Mouse (Mus musculus) kidney, embryonic 16.5 days (tissue): ENCODE measurements around the gene Pdia2. TPM values are rescaled to one million over a fixed set of nuclear protein-coding genes. Genes with fewer than 3 reads are reported as not detected.
"Not testable (repeated sequence)": the region's sequence is repeated elsewhere in the genome, so short reads cannot be mapped to it uniquely, and the experiment has no call there.

Source experiments
- ATAC-seq: fragments of 200-750 bp; cut with Nextera tagmentation; 2 replicates; pipeline ENCODE4 v1.8.0; 2017; ENCODE audit warnings: moderate TSS enrichment; ENCODE audit not compliant: low FRiP score, low TSS enrichment
- H3K27ac ChIP-seq: fragments of 300-500 bp; sonication (generic); 2 replicates; pipeline ENCODE4 v1.5.1; 2014; ENCODE audit warnings: low read length
- H3K27me3 ChIP-seq: fragments of 300-500 bp; sonication (generic); 2 replicates; pipeline ENCODE4 v1.6.1; 2014; ENCODE audit warnings: low read length, control low read depth, mixed read lengths; ENCODE audit not compliant: insufficient read depth
- H3K36me3 ChIP-seq: fragments of 300-500 bp; sonication (generic); 2 replicates; pipeline ENCODE4 v1.6.1; 2014; ENCODE audit warnings: low read length, control low read depth, mixed read lengths; ENCODE audit not compliant: insufficient read depth
- H3K4me1 ChIP-seq: fragments of 300-500 bp; sonication (generic); 2 replicates; pipeline ENCODE4 v1.6.1; 2014; ENCODE audit warnings: low read length, control low read depth, mixed read lengths; ENCODE audit not compliant: insufficient read depth
- H3K4me2 ChIP-seq: fragments of 300-500 bp; sonication (generic); replicated peaks from 2 replicates; pipeline ENCODE4 v1.6.1; 2014; ENCODE audit warnings: low read depth, low read length
- H3K4me3 ChIP-seq: fragments of 300-500 bp; sonication (generic); 2 replicates; pipeline ENCODE4 v1.5.1; 2014; ENCODE audit warnings: mild to moderate bottlenecking, low read length
- H3K9ac ChIP-seq: fragments of 300-500 bp; sonication (generic); replicated peaks from 2 replicates; pipeline ENCODE4 v1.6.1; 2014; ENCODE audit warnings: low read length
- H3K9me3 ChIP-seq: fragments of 300-500 bp; sonication (generic); 2 replicates; pipeline ENCODE4 v1.6.1; 2016; ENCODE audit warnings: low read length, control low read depth
- WGBS: fragments of 180-500 bp; shearing (Covaris S2); extraction: QIAGEN DNeasy Blood & Tissue Kit; methylation state at CpG from one replicate; pipeline ENCODE4 v1.1.7; 2014; 5-methylcytosine and 5-hydroxymethylcytosine counted together
- polyA plus RNA-seq: library from polyadenylated mRNA; unstranded; fragments of >200 nt; fragmentation: Nextera tagmentation; extraction: Ambion mirVana; gene quantifications from 2 replicates; pipeline ENCODE4 v1.2.1, GENCODE M21; 2015

Pdia2 gene
- polyA plus RNA-seq, 1 experiment from 2014 or later: 0.52 TPM

GRCm38 (mm10) chr17:26178611-26179010 lies 20.3 kb downstream of the Pdia2 start:
- Histone ChIP-seq H3K4me2 (no peak overlapping the region), H3K36me3 (peaks cover 38% of the 10 kb centered on the region), H3K4me3 (no peak overlapping the region), H3K9ac (no peak overlapping the region), H3K27me3 (no peaks in the 10 kb centered on the region), H3K27ac (no peak overlapping the region), H3K9me3 (no peaks in the 10 kb centered on the region; the same call in 1 of the 2 replicates), H3K4me1 (no peaks in the 10 kb centered on the region)
- ATAC-seq: no peak

- H3K4me2 ChIP-seq, ATAC-seq, H3K9me3 ChIP-seq, H3K4me1 ChIP-seq, H3K9ac ChIP-seq, H3K27ac ChIP-seq, H3K27me3 ChIP-seq, H3K4me3 ChIP-seq: not testable (repeated sequence)
- WGBS: 83% methylated on average over 2 of the region's 2 CpGs
- H3K36me3 ChIP-seq: peaks cover 25% of the 10 kb centered on the region
Measured at GRCm38 (mm10) chr17:26175248-26175647, 23.6 kb downstream of the Pdia2 start.

GRCm38 (mm10) chr17:26168039-26168438 lies 30.8 kb downstream of the Pdia2 start:
- Histone ChIP-seq H3K4me2 (no peak overlapping the region), H3K4me1 (peaks cover 3% of the 10 kb centered on the region; the same call in 1 of the 2 replicates), H3K27me3 (no peaks in the 10 kb centered on the region), H3K9me3 (no peaks in the 10 kb centered on the region), H3K4me3 (no peak overlapping the region), H3K27ac (no peak overlapping the region), H3K9ac (no peak overlapping the region), H3K36me3 (no peaks in the 10 kb centered on the region; the same call in 1 of the 2 replicates)
- WGBS: 91% methylated on average over 2 of the region's 2 CpGs
- no peak for ATAC-seq

GRCm38 (mm10) chr17:26162736-26163135 lies 36.2 kb downstream of the Pdia2 start:
- H3K9ac ChIP-seq: no peak overlapping the region
- H3K27ac ChIP-seq: no peak overlapping the region
- no peak for ATAC-seq
- no peaks in the 10 kb centered on the region; the same call in 1 of the 2 replicates for H3K36me3 ChIP-seq
- H3K27me3 ChIP-seq: no peaks in the 10 kb centered on the region
- no peak overlapping the region for H3K4me2 ChIP-seq
- H3K4me1 ChIP-seq: peaks cover 3% of the 10 kb centered on the region; the same call in 1 of the 2 replicates
- WGBS: 94% methylated on average over 1 of the region's 1 CpGs
- no peak overlapping the region for H3K4me3 ChIP-seq
- no peaks in the 10 kb centered on the region for H3K9me3 ChIP-seq

GRCm38 (mm10) chr17:26151886-26152630 lies 46.8 kb downstream of the Pdia2 start:
- Histone ChIP-seq H3K4me3 (no peak overlapping the region), H3K4me2 (no peak overlapping the region), H3K9me3 (no peaks in the 10 kb centered on the region; the same call in 1 of the 2 replicates), H3K36me3 (peaks cover 62% of the 10 kb centered on the region), H3K27me3 (no peaks in the 10 kb centered on the region), H3K4me1 (no peaks in the 10 kb centered on the region), H3K27ac (no peak overlapping the region), H3K9ac (no peak overlapping the region)
- no peak for ATAC-seq
- WGBS: 95% methylated on average over 2 of the region's 2 CpGs

GRCm38 (mm10) chr17:26149056-26149455 lies 49.8 kb downstream of the Pdia2 start:
- 81% methylated on average over 2 of the region's 2 CpGs for WGBS
- no peak for ATAC-seq
- H3K27me3 ChIP-seq: no peaks in the 10 kb centered on the region
- peaks cover 60% of the 10 kb centered on the region for H3K36me3 ChIP-seq
- H3K4me3 ChIP-seq: no peak overlapping the region
- H3K9me3 ChIP-seq: no peaks in the 10 kb centered on the region; the same call in 1 of the 2 replicates
- no peak overlapping the region for H3K4me2 ChIP-seq
- no peaks in the 10 kb centered on the region for H3K4me1 ChIP-seq
- no peak overlapping the region for H3K27ac ChIP-seq
- H3K9ac ChIP-seq: no peak overlapping the region

Other genes starting within 250 kb of the Pdia2 start
- gene A930017K11Rik, start 246.5 kb downstream of the Pdia2 start, polyA plus RNA-seq: 8.1 and 9.5 TPM in 2 replicates
- gene Capn15, start 213.3 kb downstream of the Pdia2 start, polyA plus RNA-seq: 26.0 and 30.7 TPM in 2 replicates
- gene Rab11fip3, start 129.5 kb downstream of the Pdia2 start, polyA plus RNA-seq: 30.7 and 41.0 TPM in 2 replicates
- gene Decr2, start 108.8 kb downstream of the Pdia2 start, polyA plus RNA-seq: 46.9 and 52.3 TPM in 2 replicates
- 103 and 112 TPM in 2 replicates for gene Nme4, start 103.5 kb downstream of the Pdia2 start, polyA plus RNA-seq
- gene Tmem8, start 85.8 kb downstream of the Pdia2 start, polyA plus RNA-seq: 6.5 and 7.1 TPM in 2 replicates
- 216 and 238 TPM in 2 replicates for gene Mrpl28, start 75.6 kb downstream of the Pdia2 start, polyA plus RNA-seq
- 8.3 and 11.7 TPM in 2 replicates for gene Axin1, start 60.4 kb downstream of the Pdia2 start, polyA plus RNA-seq
- gene Rgs11, start 3.9 kb upstream of the Pdia2 start, polyA plus RNA-seq: 17.7 and 19.4 TPM in 2 replicates
- 6.4 TPM in 2 replicates for gene Arhgdig, start 8.7 kb upstream of the Pdia2 start, polyA plus RNA-seq
- gene Fam234a, start 45.2 kb upstream of the Pdia2 start, polyA plus RNA-seq: 73.6 and 74.3 TPM in 2 replicates
- gene Luc7l, start 53.8 kb upstream of the Pdia2 start, polyA plus RNA-seq: 97.7 and 108 TPM in 2 replicates
- gene Neurl1b, start 215.7 kb upstream of the Pdia2 start, polyA plus RNA-seq: 1.7 and 2.4 TPM in 2 replicates